Mouse (Mus musculus): ENCODE results near the gene F930015N05Rik. TPM values are rescaled to one million over a fixed set of nuclear protein-coding genes. Genes with fewer than 3 reads are reported as not detected.

F930015N05Rik gene
- polyA plus RNA-seq, 1 experiment from 2014 or later: 0.57 TPM

Other genes starting within 250 kb of the F930015N05Rik start
- gene Hs3st3a1, start 1.3 kb downstream of the F930015N05Rik start, polyA plus RNA-seq (2015; fragmentation: Nextera tagmentation; extraction: Ambion mirVana): 0.15 and 0.40 TPM in 2 replicates